Mouse (Mus musculus) megakaryocyte progenitor cell, adult 5-6 weeks (primary cell): ENCODE measurements around the gene Tdgf1. TPM values are rescaled to one million over a fixed set of nuclear protein-coding genes. Genes with fewer than 3 reads are reported as not detected.
A peak's percentile ranks its signal among the peaks of the same experiment; 100 is the strongest.

Experiments
- ATAC-seq: replicated peaks from 2 replicates; pipeline ENCODE4 v1.8.0; 2016; ENCODE audit warnings: mild to moderate bottlenecking, moderate TSS enrichment, inconsistent platforms; ENCODE audit not compliant: poor library complexity
- total RNA-seq, 2 experiments: library from RNA; stranded (forward) in 1 of 2; stranded (reverse) in 1 of 2; fragments of 157-497, 149-512 nt in 1 of 2; fragments of 200-1000 nt in 1 of 2; gene quantifications; 2 replicates each; pipeline versions ENCODE4 v1.2.3 to v1.2.4; 2015 to 2017

The Tdgf1 gene
- total RNA-seq, 2 experiments from 2014 or later, result not detected

- no peak for ATAC-seq
Measured at GRCm38 (mm10) chr9:110914631-110915236, 31.2 kb downstream of the Tdgf1 start.

DNA sequence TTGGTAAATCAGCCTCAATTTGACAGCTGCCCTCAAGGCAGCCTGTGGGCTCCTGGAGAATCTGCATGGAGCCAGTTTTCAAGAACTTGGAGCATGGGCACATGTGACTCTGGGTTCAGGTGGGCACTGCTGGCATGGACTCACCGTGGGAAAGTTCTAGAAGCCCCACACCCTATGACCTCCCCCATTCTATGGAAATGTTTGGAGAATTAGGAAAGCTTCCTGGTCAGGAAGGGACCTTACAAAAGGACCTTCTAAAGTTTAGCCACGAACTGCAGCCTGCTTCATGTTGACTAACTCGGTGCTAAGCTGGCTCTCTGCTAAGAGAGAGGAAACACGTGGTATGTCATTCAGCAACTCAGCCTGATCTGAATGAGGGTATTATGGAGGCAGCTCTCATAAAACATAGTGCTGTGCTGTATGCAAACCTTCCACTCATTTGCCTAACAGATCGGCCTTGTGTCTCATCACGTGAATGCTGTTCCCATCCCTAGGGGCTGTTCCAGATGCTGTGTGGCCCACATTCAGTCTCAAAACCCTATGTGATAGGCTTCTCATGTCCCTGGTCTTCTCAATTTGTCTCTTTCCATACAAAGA is 36.5 kb downstream of the Tdgf1 start:
- no peak for ATAC-seq

DNA sequence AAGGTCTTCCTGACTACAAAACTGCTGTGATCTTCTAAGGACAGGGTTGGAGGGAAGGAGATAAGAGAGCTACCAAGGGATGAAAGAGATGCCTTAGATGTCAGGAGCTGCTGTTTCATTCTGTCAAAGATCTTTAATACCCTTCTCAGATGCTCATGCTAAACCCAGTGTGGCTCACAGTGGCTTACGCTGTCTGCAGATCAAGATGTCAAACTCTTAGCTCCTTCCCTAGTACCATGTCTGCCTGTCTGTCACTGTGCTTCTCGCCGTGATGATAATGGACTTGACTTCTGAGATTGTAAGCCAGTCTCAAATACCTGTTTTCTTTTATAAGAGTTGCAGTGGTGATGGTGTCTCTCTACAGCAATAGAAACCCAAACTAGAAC is 37.3 kb downstream of the Tdgf1 start:
- no peak for ATAC-seq

- no peak for ATAC-seq
Measured at GRCm38 (mm10) chr9:110907838-110908630, 37.9 kb downstream of the Tdgf1 start.

GRCm38 (mm10) chr9:110907201-110907837 is 38.6 kb downstream of the Tdgf1 start:
- no peak for ATAC-seq

DNA sequence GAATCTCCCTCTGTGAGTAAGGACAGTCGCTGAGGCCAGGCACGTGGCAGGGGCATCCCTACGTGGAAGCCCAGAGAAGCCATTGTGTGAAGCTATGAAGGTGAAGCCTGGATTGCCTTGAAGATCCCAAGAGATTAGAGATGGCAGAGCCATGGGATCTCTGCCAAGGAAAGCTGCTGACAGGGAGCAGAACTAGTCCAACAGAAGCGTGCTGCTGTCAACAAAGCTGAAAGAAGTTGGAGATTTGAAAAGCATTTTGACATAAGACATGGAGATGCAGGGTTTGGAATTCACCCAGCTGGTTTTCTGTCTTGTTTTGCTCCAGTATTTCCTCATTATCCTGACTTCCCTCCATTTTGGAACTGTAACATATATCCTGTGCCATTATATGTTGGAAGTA is 43.7 kb downstream of the Tdgf1 start:
- no peak for ATAC-seq

- no peak for ATAC-seq
Measured at GRCm38 (mm10) chr9:110901204-110901603, 44.8 kb downstream of the Tdgf1 start.

GRCm38 (mm10) chr9:110899451-110900008 is 46.4 kb downstream of the Tdgf1 start:
- no peak for ATAC-seq

DNA sequence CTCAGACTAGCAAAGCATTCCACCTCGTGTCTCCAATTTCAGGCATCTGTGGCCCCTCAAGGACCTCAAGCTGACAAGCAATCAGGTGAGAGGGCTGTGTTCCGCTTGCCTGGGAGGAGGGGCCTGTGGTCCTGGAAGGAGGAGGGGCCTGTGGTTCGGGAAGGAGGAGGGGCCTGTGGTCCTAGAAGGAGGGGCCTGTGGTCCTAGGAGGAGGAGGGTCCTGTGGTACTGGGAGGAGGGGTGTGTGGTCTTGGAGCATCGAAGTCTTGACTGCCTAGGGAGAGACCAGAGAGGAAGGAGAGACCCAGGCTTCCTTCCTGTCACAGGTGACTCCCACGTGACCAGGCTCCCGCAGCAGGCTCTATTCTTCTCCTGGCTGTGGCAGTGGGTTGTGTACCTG is 49.4 kb downstream of the Tdgf1 start:
- ATAC-seq, result peak; percentile 59

GRCm38 (mm10) chr9:110895994-110896393 is 50.0 kb downstream of the Tdgf1 start:
- no peak for ATAC-seq

GRCm38 (mm10) chr9:110895507-110895906 is 50.5 kb downstream of the Tdgf1 start:
- no peak for ATAC-seq

DNA sequence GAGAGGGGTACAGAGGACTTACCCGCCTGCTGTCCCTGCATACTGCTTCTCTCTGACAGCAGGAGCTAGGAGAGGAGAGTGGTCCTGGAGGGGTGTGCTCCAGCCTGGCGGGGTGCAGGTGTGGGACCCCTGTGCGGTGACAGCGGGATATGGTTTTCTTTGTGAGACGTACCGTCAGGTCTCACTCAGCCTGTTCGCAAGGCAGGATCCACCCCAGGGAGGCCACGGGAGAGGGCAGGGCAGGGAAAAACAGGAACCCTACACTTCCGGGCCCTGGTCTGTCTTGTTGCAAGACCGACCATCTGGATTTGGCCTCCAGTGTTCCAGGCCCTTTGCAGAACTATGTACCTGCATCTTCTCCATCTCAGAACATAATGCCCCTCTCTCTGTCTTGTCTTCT is 52.5 kb downstream of the Tdgf1 start:
- peak; percentile 35; the same call in 1 of the 2 replicates for ATAC-seq

GRCm38 (mm10) chr9:110892552-110892951 is 53.4 kb downstream of the Tdgf1 start:
- no peak for ATAC-seq

- peak; percentile 24; the same call in 1 of the 2 replicates for ATAC-seq
Measured at GRCm38 (mm10) chr9:110891077-110891828, 54.7 kb downstream of the Tdgf1 start.

DNA sequence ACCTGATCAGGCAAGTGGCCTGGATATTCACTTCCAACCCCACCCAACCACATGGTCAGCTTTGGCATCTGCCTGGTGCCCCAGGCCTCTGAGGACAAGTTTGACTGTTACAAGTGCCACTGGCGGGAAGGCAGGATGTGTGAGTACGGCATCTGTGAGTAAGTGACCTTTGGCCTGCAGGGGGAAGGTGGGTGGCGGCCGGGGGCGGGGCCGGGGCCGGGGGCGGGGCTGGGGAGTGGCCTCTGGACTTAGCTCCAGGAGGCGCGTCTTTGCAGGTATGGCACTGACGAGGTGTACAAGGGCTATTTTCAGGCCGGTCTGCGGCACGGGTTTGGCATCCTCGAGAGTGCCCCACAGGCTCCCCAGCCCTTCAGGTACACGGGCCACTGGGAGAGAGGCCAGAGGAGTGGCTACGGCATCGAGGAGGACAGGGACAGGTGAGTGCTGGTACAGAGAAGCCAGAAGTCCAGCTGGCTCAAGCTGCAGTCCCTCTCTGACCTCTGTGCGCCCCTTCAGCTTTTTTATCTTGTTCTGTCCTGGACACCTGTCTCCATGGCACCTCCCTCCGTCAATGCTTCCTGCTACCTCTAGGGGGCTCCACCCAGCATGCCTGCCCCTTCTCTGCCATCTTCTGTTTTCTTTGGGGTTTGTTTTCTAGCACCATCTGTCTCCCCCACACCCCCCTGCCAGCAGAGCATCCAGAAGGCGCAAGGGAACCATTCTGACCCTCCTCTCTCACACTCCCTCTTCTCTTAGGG is 55.8 kb downstream of the Tdgf1 start:
- no peak for ATAC-seq

Other genes with a start within 250 kb of the Tdgf1 start
- gene Myl3, start 204.3 kb downstream of the Tdgf1 start, total RNA-seq (2015), result not detected in 2 replicates
- gene Myl3, start 204.3 kb downstream of the Tdgf1 start, total RNA-seq (2017), result not detected in 2 replicates
- gene Pth1r, start 199.0 kb downstream of the Tdgf1 start, total RNA-seq (2015), result 0.15 TPM in 1 of 2 replicates, not detected in the other
- gene Pth1r, start 199.0 kb downstream of the Tdgf1 start, total RNA-seq (2017), result 0.92 TPM in 1 of 2 replicates, not detected in the other
- not detected in 2 replicates for gene Prss42, start 148.0 kb downstream of the Tdgf1 start, total RNA-seq (2015)
- not detected in 2 replicates for gene Prss42, start 148.0 kb downstream of the Tdgf1 start, total RNA-seq (2017)
- gene Prss44, start 132.2 kb downstream of the Tdgf1 start, total RNA-seq (2015), result not detected in 2 replicates
- gene Prss44, start 132.2 kb downstream of the Tdgf1 start, total RNA-seq (2017), result not detected in 2 replicates
- gene Prss43, start 119.5 kb downstream of the Tdgf1 start, total RNA-seq (2015), result not detected in 2 replicates
- gene Prss43, start 119.5 kb downstream of the Tdgf1 start, total RNA-seq (2017), result not detected in 2 replicates
- not detected in 2 replicates for gene Prss45, start 111.6 kb downstream of the Tdgf1 start, total RNA-seq (2015)
- not detected in 2 replicates for gene Prss45, start 111.6 kb downstream of the Tdgf1 start, total RNA-seq (2017)
- not detected in 2 replicates for gene Prss46, start 101.7 kb downstream of the Tdgf1 start, total RNA-seq (2015)
- not detected in 2 replicates for gene Prss46, start 101.7 kb downstream of the Tdgf1 start, total RNA-seq (2017)
- 2.3 and 10.4 TPM in 2 replicates for gene Prss50, start 88.2 kb downstream of the Tdgf1 start, total RNA-seq (2015)
- gene Prss50, start 88.2 kb downstream of the Tdgf1 start, total RNA-seq (2017), result 1.4 and 1.6 TPM in 2 replicates
- 0.07 and 0.44 TPM in 2 replicates for gene Als2cl, start 66.3 kb downstream of the Tdgf1 start, total RNA-seq (2015)
- gene Als2cl, start 66.3 kb downstream of the Tdgf1 start, total RNA-seq (2017), result 0.08 and 0.20 TPM in 2 replicates
- gene Tmie, start 66.0 kb downstream of the Tdgf1 start, total RNA-seq (2015), result not detected in 2 replicates
- gene Tmie, start 66.0 kb downstream of the Tdgf1 start, total RNA-seq (2017), result not detected in 2 replicates
- not detected in 2 replicates for gene Fam240a, start 29.3 kb downstream of the Tdgf1 start, total RNA-seq (2015)
- gene Fam240a, start 29.3 kb downstream of the Tdgf1 start, total RNA-seq (2017), result not detected in 2 replicates
- 0.35 TPM in 1 of 2 replicates, not detected in the other for gene Lrrc2, start 5.4 kb upstream of the Tdgf1 start, total RNA-seq (2015)
- not detected in 2 replicates for gene Lrrc2, start 5.4 kb upstream of the Tdgf1 start, total RNA-seq (2017)
- not detected in 2 replicates for gene Rtp3, start 44.4 kb upstream of the Tdgf1 start, total RNA-seq (2015)
- not detected in 2 replicates for gene Rtp3, start 44.4 kb upstream of the Tdgf1 start, total RNA-seq (2017)
- 147 and 161 TPM in 2 replicates for gene Ltf, start 73.1 kb upstream of the Tdgf1 start, total RNA-seq (2015)
- gene Ltf, start 73.1 kb upstream of the Tdgf1 start, total RNA-seq (2017), result 168 and 196 TPM in 2 replicates
- gene Ccrl2, start 111.4 kb upstream of the Tdgf1 start, total RNA-seq (2015), result 2.9 and 4.1 TPM in 2 replicates
- 3.9 and 8.9 TPM in 2 replicates for gene Ccrl2, start 111.4 kb upstream of the Tdgf1 start, total RNA-seq (2017)
- 43.9 and 48.3 TPM in 2 replicates for gene Lrrfip2, start 171.4 kb upstream of the Tdgf1 start, total RNA-seq (2015)
- 66.8 and 74.0 TPM in 2 replicates for gene Lrrfip2, start 171.4 kb upstream of the Tdgf1 start, total RNA-seq (2017)